Mouse (Mus musculus) megakaryocyte-erythroid progenitor cell, adult 5-6 weeks (primary cell): Measurements from ENCODE around the gene Olfr1124. TPM values are rescaled to one million over a fixed set of nuclear protein-coding genes. Genes with fewer than 3 reads are reported as not detected.
"Not testable (repeated sequence)": the region's sequence is repeated elsewhere in the genome, so short reads cannot be mapped to it uniquely, and the experiment has no call there.

Experiments used
- ATAC-seq: replicated peaks from 2 replicates; pipeline ENCODE4 v1.8.0; 2016; ENCODE audit warnings: mild to moderate bottlenecking, inconsistent platforms; ENCODE audit not compliant: severe bottlenecking, poor library complexity, low FRiP score, low TSS enrichment
- total RNA-seq, 2 experiments: library from RNA; stranded (forward) in 1 of 2; stranded (reverse) in 1 of 2; fragments of 200-1000, 215-1000 nt in 1 of 2; fragments of >200 nt in 1 of 2; fragmentation: Nextera tagmentation in 1 of 2; gene quantifications; 2 replicates each; pipeline ENCODE4 v1.2.3; 2014 to 2017

Olfr1124 gene
- total RNA-seq (2014; fragmentation: Nextera tagmentation) = not detected in 2 replicates
- not detected in 2 replicates for total RNA-seq (2017)

DNA sequence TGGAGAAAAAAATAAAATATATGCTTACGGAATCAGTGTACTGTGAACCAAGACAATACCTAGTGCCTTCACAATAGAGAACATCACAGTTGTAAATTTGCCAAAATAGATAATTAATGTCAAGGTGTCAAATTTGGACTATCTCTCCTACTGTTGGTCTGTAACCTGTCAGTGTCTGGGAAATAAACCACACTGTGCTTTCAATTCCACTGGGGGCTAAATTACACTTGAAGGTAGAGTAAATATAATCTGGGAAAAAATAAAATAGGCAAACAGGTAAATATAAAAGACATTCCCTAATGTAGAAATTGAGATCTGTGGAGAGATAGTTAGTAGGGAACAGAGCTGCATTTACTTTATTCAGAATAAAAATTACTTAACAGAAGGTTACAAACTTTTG lies at the start of gene Olfr1124:
Gene Olfr1124, plus strand, starts transcription at position 301 of the 400 bp plus-strand sequence.
- no peak for ATAC-seq

DNA sequence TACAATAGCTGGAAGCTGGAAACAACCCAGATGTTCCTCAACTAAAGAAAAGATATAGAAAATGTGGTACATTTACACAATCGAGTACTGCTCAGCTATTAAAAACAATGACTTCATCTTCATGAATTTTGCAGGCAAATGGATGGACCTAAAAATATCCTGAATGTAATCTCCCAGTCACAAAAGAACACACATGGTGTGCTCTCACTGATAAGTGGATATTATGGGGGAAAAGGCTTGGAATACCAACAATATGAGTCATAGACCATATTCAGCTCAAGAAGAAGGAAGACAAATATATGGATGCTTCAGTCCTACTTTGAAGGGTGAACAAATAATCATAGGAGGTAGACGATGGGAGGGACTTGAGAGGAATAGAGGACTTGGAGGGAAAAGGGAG lies 46.1 kb upstream of the Olfr1124 start:
- no peak for ATAC-seq

DNA sequence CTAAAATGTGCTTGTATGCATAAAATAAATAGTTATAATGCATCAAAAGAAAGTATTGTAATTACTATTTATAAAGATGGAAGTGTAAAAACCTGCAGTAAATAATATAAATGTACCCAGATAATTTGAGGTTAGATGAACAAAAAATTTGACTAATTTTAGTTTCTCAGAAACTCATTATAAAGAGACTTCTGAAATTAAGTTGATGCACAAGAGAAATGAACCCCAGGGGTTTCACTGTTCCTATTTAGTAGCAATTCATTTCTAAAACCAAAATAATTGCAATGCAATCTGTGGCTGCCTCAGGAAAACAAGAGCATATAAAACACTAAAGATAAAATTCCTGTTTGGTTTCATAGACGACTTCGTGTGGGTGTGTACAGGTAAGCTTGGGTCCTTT lies 44.5 kb upstream of the Olfr1124 start, which contains the start of gene Olfr1122:
Gene Olfr1122, plus strand, starts transcription at position 301 of the 400 bp plus-strand sequence.
- no peak for ATAC-seq

DNA sequence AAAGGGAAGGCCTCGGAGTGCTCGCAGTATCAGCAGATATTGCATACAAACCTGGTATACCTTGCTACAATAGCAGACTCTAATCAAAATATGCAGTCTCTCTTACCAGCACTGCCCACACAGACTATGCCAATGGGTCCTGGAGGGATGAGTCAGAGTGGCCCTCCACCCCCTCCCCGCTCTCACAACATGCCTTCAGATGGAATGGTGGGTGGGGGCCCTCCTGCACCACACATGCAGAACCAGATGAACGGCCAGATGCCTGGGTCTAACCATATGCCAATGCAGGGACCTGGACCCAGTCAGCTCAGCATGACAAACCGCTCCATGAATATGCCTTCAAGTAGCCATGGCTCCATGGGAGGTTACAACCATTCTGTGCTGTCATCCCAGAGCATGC lies 36.5 kb upstream of the Olfr1124 start:
- not testable (repeated sequence) for ATAC-seq

DNA sequence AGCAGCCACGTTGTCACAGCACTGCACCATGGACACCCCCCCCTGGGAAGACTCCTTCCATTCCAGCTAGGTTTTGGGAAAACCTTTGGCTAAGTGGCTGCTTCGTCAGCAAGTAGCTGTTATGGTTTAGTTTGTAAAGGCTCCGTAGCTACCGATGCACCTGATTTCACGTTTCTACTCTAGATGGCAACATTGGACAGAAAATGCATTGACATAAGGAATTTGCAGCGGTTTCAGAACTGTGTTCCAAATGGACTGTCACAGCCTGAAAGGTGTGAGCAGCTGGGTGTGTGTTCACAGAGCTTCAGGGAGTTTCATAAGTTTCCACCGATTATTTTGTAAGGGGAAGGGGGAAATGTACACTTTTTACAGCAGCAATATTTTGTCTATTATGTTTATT lies 35.4 kb upstream of the Olfr1124 start:
- not testable (repeated sequence) for ATAC-seq

- ATAC-seq = no peak
These were observed 13.7 kb upstream of the Olfr1124 start, which contains the start of gene Olfr1123 for GRCm38 (mm10) chr2:87416335-87416734. Gene Olfr1123, plus strand, starts transcription at chr2:87416635.

- ATAC-seq = no peak
These were observed 7.7 kb downstream of the Olfr1124 start for GRCm38 (mm10) chr2:87437731-87438130.

GRCm38 (mm10) chr2:87453662-87454061 lies 23.6 kb downstream of the Olfr1124 start, which contains the start of gene Olfr1126:
Gene Olfr1126, plus strand, starts transcription at chr2:87453962.
- no peak for ATAC-seq

- no peak for ATAC-seq
These were observed 31.7 kb downstream of the Olfr1124 start for GRCm38 (mm10) chr2:87461769-87462168.

DNA sequence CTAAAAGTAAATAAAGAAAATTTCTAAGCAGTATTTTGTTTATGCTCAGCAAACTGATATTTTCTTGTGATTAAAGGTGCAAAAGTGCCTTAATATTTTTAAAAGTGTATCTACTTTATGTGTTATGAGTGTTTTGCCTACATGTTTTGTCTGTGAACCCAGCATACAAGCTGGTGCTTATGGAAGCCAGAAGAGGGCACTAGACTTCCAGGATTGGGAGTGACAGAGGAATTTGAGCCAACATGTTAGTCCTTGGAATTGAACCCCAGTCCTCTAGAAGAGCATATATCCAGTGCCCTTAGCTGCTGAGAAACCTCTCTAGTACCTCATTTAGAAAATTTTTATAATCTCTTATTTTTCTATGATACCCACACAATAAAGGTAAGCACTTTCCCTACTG lies 50.1 kb downstream of the Olfr1124 start:
- ATAC-seq = no peak

- ATAC-seq = no peak
These were observed 51.1 kb downstream of the Olfr1124 start for GRCm38 (mm10) chr2:87481158-87481557.

DNA sequence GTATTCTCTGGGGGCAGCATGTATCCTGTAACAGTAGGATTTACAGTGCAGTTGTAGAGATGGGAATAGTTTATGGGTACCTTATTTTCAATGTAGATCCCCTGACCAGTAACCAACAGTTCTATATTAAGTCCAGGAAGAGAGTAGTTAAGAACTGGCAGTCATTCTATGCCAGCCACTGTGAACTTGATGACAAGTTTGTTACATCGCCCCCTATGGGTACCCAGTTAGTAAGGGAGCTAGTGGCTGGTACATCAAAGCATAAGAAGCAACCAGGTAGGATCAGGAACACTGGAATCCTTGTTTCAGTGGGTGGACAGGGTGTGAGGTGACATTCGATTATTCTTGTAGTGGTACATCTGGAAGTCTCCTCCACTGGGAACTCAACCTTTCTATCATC lies 52.2 kb downstream of the Olfr1124 start:
- ATAC-seq = no peak

Other genes with a start within 250 kb of the Olfr1124 start
- gene Olfr1112, start 242.5 kb upstream of the Olfr1124 start, total RNA-seq (2014; fragmentation: Nextera tagmentation) = not detected in 2 replicates
- gene Olfr1112, start 242.5 kb upstream of the Olfr1124 start, total RNA-seq (2017) = not detected in 2 replicates
- not detected in 2 replicates for gene Olfr1113, start 221.3 kb upstream of the Olfr1124 start, total RNA-seq (2014; fragmentation: Nextera tagmentation)
- not detected in 2 replicates for gene Olfr1113, start 221.3 kb upstream of the Olfr1124 start, total RNA-seq (2017)
- not detected in 2 replicates for gene Olfr1115, start 182.3 kb upstream of the Olfr1124 start, total RNA-seq (2014; fragmentation: Nextera tagmentation)
- not detected in 2 replicates for gene Olfr1115, start 182.3 kb upstream of the Olfr1124 start, total RNA-seq (2017)
- gene Olfr1116, start 162.7 kb upstream of the Olfr1124 start, total RNA-seq (2014; fragmentation: Nextera tagmentation) = not detected in 2 replicates
- gene Olfr1116, start 162.7 kb upstream of the Olfr1124 start, total RNA-seq (2017) = not detected in 2 replicates
- not detected in 2 replicates for gene Olfr1118, start 122.7 kb upstream of the Olfr1124 start, total RNA-seq (2014; fragmentation: Nextera tagmentation)
- not detected in 2 replicates for gene Olfr1118, start 122.7 kb upstream of the Olfr1124 start, total RNA-seq (2017)
- gene Olfr1120, start 75.5 kb upstream of the Olfr1124 start, total RNA-seq (2014; fragmentation: Nextera tagmentation) = not detected in 2 replicates
- gene Olfr1120, start 75.5 kb upstream of the Olfr1124 start, total RNA-seq (2017) = not detected in 2 replicates
- not detected in 2 replicates for gene Olfr1121, start 60.4 kb upstream of the Olfr1124 start, total RNA-seq (2014; fragmentation: Nextera tagmentation)
- gene Olfr1121, start 60.4 kb upstream of the Olfr1124 start, total RNA-seq (2017) = not detected in 2 replicates
- not detected in 2 replicates for gene Olfr1122, start 44.4 kb upstream of the Olfr1124 start, total RNA-seq (2014; fragmentation: Nextera tagmentation)
- not detected in 2 replicates for gene Olfr1122, start 44.4 kb upstream of the Olfr1124 start, total RNA-seq (2017)
- gene Olfr1123, start 13.6 kb upstream of the Olfr1124 start, total RNA-seq (2014; fragmentation: Nextera tagmentation) = not detected in 2 replicates
- not detected in 2 replicates for gene Olfr1123, start 13.6 kb upstream of the Olfr1124 start, total RNA-seq (2017)
- gene Olfr1126, start 23.7 kb downstream of the Olfr1124 start, total RNA-seq (2014; fragmentation: Nextera tagmentation) = not detected in 2 replicates
- gene Olfr1126, start 23.7 kb downstream of the Olfr1124 start, total RNA-seq (2017) = not detected in 2 replicates
- not detected in 2 replicates for gene Pramel7, start 66.8 kb downstream of the Olfr1124 start, total RNA-seq (2014; fragmentation: Nextera tagmentation)
- gene Pramel7, start 66.8 kb downstream of the Olfr1124 start, total RNA-seq (2017) = not detected in 2 replicates
- gene Pramel6, start 76.3 kb downstream of the Olfr1124 start, total RNA-seq (2014; fragmentation: Nextera tagmentation) = not detected in 2 replicates
- gene Pramel6, start 76.3 kb downstream of the Olfr1124 start, total RNA-seq (2017) = not detected in 2 replicates
- gene Olfr153, start 101.5 kb downstream of the Olfr1124 start, total RNA-seq (2014; fragmentation: Nextera tagmentation) = not detected in 2 replicates
- not detected in 2 replicates for gene Olfr153, start 101.5 kb downstream of the Olfr1124 start, total RNA-seq (2017)
- not detected in 2 replicates for gene Olfr1128, start 115.3 kb downstream of the Olfr1124 start, total RNA-seq (2014; fragmentation: Nextera tagmentation)
- not detected in 2 replicates for gene Olfr1128, start 115.3 kb downstream of the Olfr1124 start, total RNA-seq (2017)
- gene Olfr1129, start 143.6 kb downstream of the Olfr1124 start, total RNA-seq (2014; fragmentation: Nextera tagmentation) = not detected in 2 replicates
- not detected in 2 replicates for gene Olfr1129, start 143.6 kb downstream of the Olfr1124 start, total RNA-seq (2017)
- gene Olfr1130, start 175.9 kb downstream of the Olfr1124 start, total RNA-seq (2014; fragmentation: Nextera tagmentation) = not detected in 2 replicates
- not detected in 2 replicates for gene Olfr1130, start 175.9 kb downstream of the Olfr1124 start, total RNA-seq (2017)
- gene Olfr1131, start 196.8 kb downstream of the Olfr1124 start, total RNA-seq (2014; fragmentation: Nextera tagmentation) = not detected in 2 replicates
- gene Olfr1131, start 196.8 kb downstream of the Olfr1124 start, total RNA-seq (2017) = not detected in 2 replicates
- not detected in 2 replicates for gene Olfr1132, start 207.3 kb downstream of the Olfr1124 start, total RNA-seq (2014; fragmentation: Nextera tagmentation)
- not detected in 2 replicates for gene Olfr1132, start 207.3 kb downstream of the Olfr1124 start, total RNA-seq (2017)
- not detected in 2 replicates for gene Olfr1133, start 217.1 kb downstream of the Olfr1124 start, total RNA-seq (2014; fragmentation: Nextera tagmentation)
- gene Olfr1133, start 217.1 kb downstream of the Olfr1124 start, total RNA-seq (2017) = not detected in 2 replicates
- not detected in 2 replicates for gene Olfr1134, start 228.2 kb downstream of the Olfr1124 start, total RNA-seq (2014; fragmentation: Nextera tagmentation)
- not detected in 2 replicates for gene Olfr1134, start 228.2 kb downstream of the Olfr1124 start, total RNA-seq (2017)
- not detected in 2 replicates for gene Olfr1135, start 243.4 kb downstream of the Olfr1124 start, total RNA-seq (2014; fragmentation: Nextera tagmentation)
- not detected in 2 replicates for gene Olfr1135, start 243.4 kb downstream of the Olfr1124 start, total RNA-seq (2017)